Mouse (Mus musculus) lung, embryonic 14.5 days (tissue): Measurements from ENCODE around the gene Olfr600. TPM values are rescaled to one million over a fixed set of nuclear protein-coding genes. Genes with fewer than 3 reads are reported as not detected.
A peak's percentile ranks its signal among the peaks of the same experiment; 100 is the strongest.
"Not testable (repeated sequence)": the region's sequence is repeated elsewhere in the genome, so short reads cannot be mapped to it uniquely, and the experiment has no call there.

Source experiments
- ATAC-seq: fragments of 200-750 bp; cut with Nextera tagmentation; 2 replicates; pipeline ENCODE4 v1.8.0; 2017; ENCODE audit warnings: mild to moderate bottlenecking, moderate TSS enrichment, moderate library complexity; ENCODE audit not compliant: insufficient read depth
- DNase-seq: peaks from one replicate; pipeline ENCODE4 v3.0.0-alpha.2; 2015
- H3K27ac ChIP-seq: fragments of 300-500 bp; sonication (generic); 2 replicates; pipeline ENCODE4 v1.5.1; 2014; ENCODE audit warnings: low read depth, mild to moderate bottlenecking, moderate library complexity
- H3K27me3 ChIP-seq: fragments of 300-500 bp; sonication (generic); 2 replicates; pipeline ENCODE4 v1.6.1; 2014; ENCODE audit warnings: low read length, control low read depth; ENCODE audit not compliant: insufficient read depth
- H3K36me3 ChIP-seq: fragments of 300-500 bp; sonication (generic); 2 replicates; pipeline ENCODE4 v1.6.1; 2014; ENCODE audit warnings: control low read depth; ENCODE audit not compliant: insufficient read depth
- H3K4me1 ChIP-seq: fragments of 300-500 bp; sonication (generic); 2 replicates; pipeline ENCODE4 v1.6.1; 2014; ENCODE audit warnings: antibody characterized with exemption, control low read depth; ENCODE audit not compliant: insufficient read depth
- H3K4me2 ChIP-seq: fragments of 300-500 bp; sonication (generic); 2 replicates; pipeline ENCODE4 v1.6.1; 2014; ENCODE audit warnings: mild to moderate bottlenecking
- H3K4me3 ChIP-seq: fragments of 300-500 bp; sonication (generic); 2 replicates; pipeline ENCODE4 v1.5.1; 2014; ENCODE audit warnings: low read depth, low read length
- H3K9ac ChIP-seq: fragments of 300-500 bp; sonication (generic); 2 replicates; pipeline ENCODE4 v1.6.1; 2014
- H3K9me3 ChIP-seq: fragments of 300-500 bp; sonication (generic); 2 replicates; pipeline ENCODE4 v1.6.1; 2016; ENCODE audit warnings: low read depth, low read length, control low read depth
- CTCF ChIP-seq: IDR thresholded peaks from 2 replicates; pipeline ENCODE4 v1.5.1; 2016; ENCODE audit warnings: antibody characterized with exemption, low read depth
- WGBS: fragments of 180-500 bp; shearing (Covaris S2); extraction: QIAGEN DNeasy Blood & Tissue Kit; methylation state at CpG from one replicate; pipeline ENCODE4 v1.1.7; 2014; 5-methylcytosine and 5-hydroxymethylcytosine counted together
- polyA plus RNA-seq: library from polyadenylated mRNA; unstranded; fragments of >200 nt; fragmentation: Nextera tagmentation; extraction: Ambion mirVana; gene quantifications from 2 replicates; pipeline ENCODE4 v1.2.1, GENCODE M21; 2014

Olfr600 gene
- polyA plus RNA-seq = not detected in 2 replicates

DNA sequence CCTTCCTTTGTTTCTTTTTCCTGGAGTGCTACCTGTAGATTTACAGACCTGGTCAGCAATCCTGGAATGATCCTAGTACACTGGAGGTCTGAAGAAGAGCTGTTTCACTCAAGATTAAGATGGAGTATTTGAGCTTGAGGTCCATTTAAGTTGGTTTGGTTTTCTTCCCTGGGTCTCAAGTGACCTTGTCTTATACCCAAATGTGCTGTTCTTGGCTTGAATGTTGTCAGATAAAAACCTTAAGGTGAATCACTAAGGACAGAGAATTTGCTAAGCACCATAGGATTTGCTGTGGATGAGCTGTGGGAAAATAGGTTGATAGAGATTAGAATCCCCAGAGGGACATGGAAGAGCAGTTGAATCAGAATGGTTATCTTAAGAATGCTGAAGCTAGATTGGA lies at the start of gene Olfr600:
Gene Olfr600 (minus strand): TSS at position 101 of the 400 bp plus-strand sequence.
- TF ChIP-seq CTCF = no peak
- no peak within 1 kb of the TSS for H3K27ac ChIP-seq
- no peaks in the 10 kb centered on the region for H3K27me3 ChIP-seq

DNA sequence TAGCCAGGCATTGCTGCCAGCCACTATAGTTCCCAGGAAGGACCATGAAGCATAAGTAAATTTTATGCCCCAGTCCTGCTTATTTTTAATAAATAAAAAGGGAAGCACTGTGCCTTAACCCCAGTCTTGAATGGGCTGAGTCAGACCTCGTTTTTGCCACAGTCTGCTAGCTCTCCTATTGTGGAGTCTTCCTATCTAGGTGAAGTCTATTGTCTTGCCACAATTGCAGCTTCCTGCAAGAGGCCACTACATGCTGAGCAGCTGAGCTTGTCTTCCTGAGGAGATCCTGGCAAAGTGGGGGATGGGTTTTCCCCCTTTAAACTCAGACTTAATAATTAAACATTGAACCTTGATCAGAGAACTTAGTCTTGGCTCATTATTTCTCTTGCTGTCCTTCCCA lies 49.5 kb upstream of the Olfr600 start:
- ATAC-seq = no peak
- TF ChIP-seq CTCF = no peak
- Histone ChIP-seq H3K4me2 (no peak overlapping the region), H3K27ac (no peak overlapping the region), H3K9me3 (no peaks in the 10 kb centered on the region), H3K4me3 (no peak overlapping the region), H3K36me3 (no peaks in the 10 kb centered on the region), H3K27me3 (no peaks in the 10 kb centered on the region), H3K9ac (no peak overlapping the region), H3K4me1 (no peaks in the 10 kb centered on the region)
- 11% methylated on average over 1 of the region's 1 CpGs for WGBS
- DNase-seq = peak; percentile 1

More for the DNA sequence above, at the start of gene Olfr600:
- DNase-seq (no peak), ATAC-seq (no peak)
- Histone ChIP-seq H3K4me2 (no peak within 1 kb of the TSS), H3K9ac (no peak within 1 kb of the TSS), H3K36me3 (no peaks in the 10 kb centered on the region), H3K4me3 (no peak within 1 kb of the TSS), H3K9me3 (no peaks in the 10 kb centered on the region), H3K4me1 (no peaks in the 10 kb centered on the region)

DNA sequence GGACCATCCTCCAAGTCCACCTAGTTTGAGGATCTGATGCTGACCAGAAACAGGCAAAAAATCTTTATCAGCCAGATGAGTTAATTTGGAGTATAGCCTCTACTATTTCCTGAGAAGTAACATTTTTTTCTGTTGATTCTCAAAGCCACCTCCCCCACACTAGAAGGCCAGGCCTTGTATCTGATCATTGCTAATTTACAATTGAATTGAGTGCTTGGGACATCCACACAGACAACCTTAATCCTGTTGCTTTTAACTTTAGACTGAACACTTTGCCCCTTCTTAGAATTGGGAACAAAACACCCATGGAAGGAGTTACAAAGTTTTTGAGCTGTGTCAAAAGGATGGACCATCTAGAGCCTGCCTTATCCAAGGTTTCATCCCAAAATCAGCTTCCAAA lies 48.3 kb upstream of the Olfr600 start:
- H3K27ac ChIP-seq = no peak overlapping the region
- DNase-seq = no peak
- no peak overlapping the region for H3K9ac ChIP-seq
- H3K4me2 ChIP-seq = no peak overlapping the region
- no peaks in the 10 kb centered on the region for H3K4me1 ChIP-seq
- ATAC-seq = no peak
- H3K27me3 ChIP-seq = no peaks in the 10 kb centered on the region
- H3K4me3 ChIP-seq = no peak overlapping the region
- H3K36me3 ChIP-seq = no peaks in the 10 kb centered on the region
- no peaks in the 10 kb centered on the region for H3K9me3 ChIP-seq
- no peak for TF ChIP-seq CTCF

DNA sequence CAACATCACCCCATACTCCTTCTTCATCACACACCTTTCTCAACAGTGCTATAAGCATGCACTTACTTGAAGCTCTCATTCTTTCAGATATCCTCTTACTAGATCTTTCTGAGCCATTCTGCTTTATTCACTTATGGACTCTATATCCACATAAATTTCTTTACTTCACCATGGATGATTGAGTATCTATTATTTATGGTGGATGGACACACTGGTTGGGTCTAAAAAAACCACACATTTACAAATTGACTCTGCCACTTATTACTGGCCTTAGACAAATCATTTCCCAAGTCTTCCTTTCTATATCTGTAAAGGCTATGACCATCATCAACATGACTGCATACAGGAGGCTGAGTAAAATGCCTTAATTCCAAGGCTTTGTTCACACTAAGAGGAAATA lies 36.6 kb upstream of the Olfr600 start, which contains the start of gene Olfr603:
Gene Olfr603 (minus strand): TSS at position 101 of the 400 bp plus-strand sequence.
- ATAC-seq = no peak
- no peak within 1 kb of the TSS for H3K27ac ChIP-seq

DNA sequence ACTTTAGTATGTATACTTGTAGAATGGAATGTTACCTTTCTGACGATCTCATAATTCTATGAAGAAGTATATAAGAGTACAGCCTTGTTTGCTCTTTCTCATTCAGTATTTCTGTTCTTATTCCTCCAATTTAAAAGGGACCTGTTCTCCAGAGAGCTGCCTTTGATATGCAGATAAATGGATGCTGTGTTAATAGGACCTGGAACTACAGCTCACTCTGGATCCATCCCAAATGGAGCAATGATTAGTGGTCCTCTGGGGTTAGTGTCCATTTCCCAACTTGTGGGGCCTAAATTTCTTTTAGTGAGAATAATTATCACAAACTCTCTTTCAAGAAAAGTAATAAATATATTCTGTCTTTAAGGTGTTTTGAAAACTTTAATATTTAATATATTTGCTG lies 13.1 kb upstream of the Olfr600 start, which contains the start of gene Olfr601:
Gene Olfr601 (minus strand): TSS at position 101 of the 400 bp plus-strand sequence.
- Histone ChIP-seq H3K9ac (no peak within 1 kb of the TSS), H3K9me3 (no peaks in the 10 kb centered on the region), H3K27me3 (no peaks in the 10 kb centered on the region), H3K4me2 (no peak within 1 kb of the TSS), H3K27ac (no peak within 1 kb of the TSS), H3K36me3 (no peaks in the 10 kb centered on the region), H3K4me3 (no peak within 1 kb of the TSS), H3K4me1 (no peaks in the 10 kb centered on the region)
- DNase-seq (no peak), ATAC-seq (no peak)
- WGBS = 92% methylated on average over 1 of the region's 1 CpGs
- no peak for TF ChIP-seq CTCF

More for the DNA sequence above, 36.6 kb upstream of the Olfr600 start, which contains the start of gene Olfr603:
- H3K4me2 ChIP-seq = no peak within 1 kb of the TSS
- no peak within 1 kb of the TSS for H3K9ac ChIP-seq
- DNase-seq = no peak
- no peaks in the 10 kb centered on the region for H3K27me3 ChIP-seq
- H3K9me3 ChIP-seq = no peaks in the 10 kb centered on the region
- H3K36me3 ChIP-seq = no peaks in the 10 kb centered on the region
- TF ChIP-seq CTCF = no peak
- H3K4me3 ChIP-seq = no peak within 1 kb of the TSS
- H3K4me1 ChIP-seq = no peaks in the 10 kb centered on the region

DNA sequence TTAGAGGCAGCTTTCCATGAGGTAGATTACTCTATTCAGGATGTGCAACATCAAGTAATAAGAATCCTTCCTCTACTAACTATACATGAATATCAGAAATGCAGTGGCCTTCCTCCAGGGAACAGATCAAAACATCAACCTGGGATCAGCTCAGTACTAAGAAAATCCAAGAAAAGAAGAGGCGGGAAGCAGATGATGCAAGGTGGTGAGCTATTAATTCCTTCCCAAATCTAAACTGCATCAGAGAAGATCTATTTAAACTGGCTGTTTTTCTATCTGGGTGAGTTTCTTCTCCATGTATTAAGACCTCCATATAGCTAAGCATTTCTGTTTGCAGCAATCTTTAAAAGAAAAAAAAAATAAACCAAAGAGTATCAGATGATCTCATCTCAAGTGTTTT lies 13.9 kb downstream of the Olfr600 start, which contains the start of gene Olfr599:
Gene Olfr599 (plus strand): TSS at position 301 of the 400 bp plus-strand sequence.
- no peaks in the 10 kb centered on the region for H3K27me3 ChIP-seq
- H3K27ac ChIP-seq = no peak within 1 kb of the TSS
- H3K9ac ChIP-seq = no peak within 1 kb of the TSS
- no peaks in the 10 kb centered on the region for H3K9me3 ChIP-seq
- ATAC-seq (no peak), DNase-seq (no peak)
- no peaks in the 10 kb centered on the region for H3K4me1 ChIP-seq
- H3K4me2 ChIP-seq = no peak within 1 kb of the TSS
- no peak within 1 kb of the TSS for H3K4me3 ChIP-seq
- WGBS = 93% methylated on average over 1 of the region's 1 CpGs
- no peak for TF ChIP-seq CTCF
- no peaks in the 10 kb centered on the region for H3K36me3 ChIP-seq

DNA sequence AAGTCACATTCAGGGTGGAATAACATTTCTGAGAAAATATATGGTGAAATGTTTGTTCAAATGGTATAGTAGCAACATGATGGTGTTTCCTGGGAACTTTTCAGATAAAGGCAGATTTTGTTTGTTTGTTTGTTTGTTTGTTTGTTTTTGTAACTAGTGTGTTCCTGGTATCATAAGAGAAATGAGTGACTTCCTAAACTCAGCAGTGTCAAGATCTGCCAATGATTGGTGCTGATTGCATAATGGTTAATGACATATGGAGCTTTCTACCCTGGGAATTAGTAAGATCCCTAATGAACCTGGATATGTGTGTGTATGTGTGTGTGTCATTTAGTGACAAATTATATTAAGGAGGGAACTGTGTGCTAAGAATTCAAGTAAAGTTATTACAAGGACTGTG lies 26.2 kb downstream of the Olfr600 start, which contains the start of gene Olfr598:
Gene Olfr598 (plus strand): TSS at position 301 of the 400 bp plus-strand sequence.
- Histone ChIP-seq H3K9me3 (no peaks in the 10 kb centered on the region), H3K4me1 (no peaks in the 10 kb centered on the region), H3K9ac (no peak within 1 kb of the TSS), H3K27me3 (no peaks in the 10 kb centered on the region), H3K4me2 (no peak within 1 kb of the TSS), H3K36me3 (no peaks in the 10 kb centered on the region), H3K27ac (no peak within 1 kb of the TSS), H3K4me3 (no peak within 1 kb of the TSS)
- DNase-seq (no peak), ATAC-seq (no peak)
- TF ChIP-seq CTCF = no peak

DNA sequence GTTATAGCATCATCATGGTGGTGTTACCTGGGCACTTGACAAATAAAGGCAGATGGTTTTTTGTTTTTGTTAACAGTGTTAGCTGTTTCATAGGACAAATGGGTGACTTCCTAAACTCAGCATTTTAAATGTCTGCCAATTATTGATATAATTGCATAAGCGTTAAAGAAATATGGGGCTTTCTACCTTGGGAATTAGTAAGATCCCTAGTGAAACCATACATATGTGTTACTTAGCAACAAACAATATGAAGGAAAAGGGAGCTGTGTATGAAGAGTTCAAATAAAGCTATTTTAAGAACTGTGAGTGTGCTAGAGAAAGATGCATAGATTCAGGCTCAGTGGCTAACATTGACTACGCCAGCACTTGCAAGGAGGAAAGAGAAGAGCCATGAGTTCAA lies 33.5 kb downstream of the Olfr600 start, which contains the start of gene Olfr597:
Gene Olfr597 (plus strand): TSS at position 301 of the 400 bp plus-strand sequence.
- DNase-seq, H3K9ac ChIP-seq, H3K9me3 ChIP-seq, ATAC-seq, H3K4me1 ChIP-seq, H3K27ac ChIP-seq, H3K4me3 ChIP-seq, H3K4me2 ChIP-seq, H3K27me3 ChIP-seq, H3K36me3 ChIP-seq: not testable (repeated sequence)
- 72% methylated on average over 2 of the region's 2 CpGs for whole genome bisulfite sequencing

DNA sequence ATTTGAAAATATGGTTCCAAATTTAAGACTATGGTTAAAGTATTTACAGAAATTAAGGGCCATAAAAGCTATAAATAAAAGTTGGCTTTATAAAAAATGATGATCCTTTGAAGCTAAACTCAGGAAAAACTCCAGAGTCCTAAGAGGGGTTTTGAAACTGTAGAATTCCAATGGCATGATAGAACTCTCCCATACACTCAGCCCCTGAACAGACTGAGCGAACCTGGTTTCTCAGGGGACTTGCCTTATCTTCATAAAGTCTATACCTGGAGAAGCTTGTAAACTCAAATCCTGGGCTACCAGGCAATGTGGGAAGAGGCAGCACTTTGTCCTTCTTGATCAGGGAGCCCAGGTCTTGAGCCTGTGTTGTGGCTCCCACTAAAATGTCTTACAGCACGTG lies 44.1 kb downstream of the Olfr600 start, which contains the start of gene Olfr596:
Gene Olfr596 (plus strand): TSS at position 301 of the 400 bp plus-strand sequence.
- not testable (repeated sequence) for H3K9me3 ChIP-seq, DNase-seq, H3K4me1 ChIP-seq, H3K36me3 ChIP-seq, ATAC-seq, H3K9ac ChIP-seq, H3K4me2 ChIP-seq, H3K4me3 ChIP-seq, H3K27ac ChIP-seq, H3K27me3 ChIP-seq
- 76% methylated on average over 2 of the region's 2 CpGs for WGBS
